Mouse (Mus musculus) stomach, postnatal 0 days (tissue): ENCODE measurements around the gene Dapk3.

ENCODE experiments used
- CTCF ChIP-seq: IDR thresholded peaks from 2 replicates; pipeline ENCODE4 v1.5.1; 2016; ENCODE audit warnings: antibody characterized with exemption, low read depth, mild to moderate bottlenecking, moderate library complexity
- EP300 ChIP-seq: optimal IDR thresholded peaks from 2 replicates; pipeline ENCODE3; 2016; ENCODE audit warnings: antibody characterized with exemption

- TF ChIP-seq CTCF (0 out of 2 replicates have a peak, but pooled peaks have one; percentile 4), EP300 (no peak)
Observed at GRCm38 (mm10) chr10:81198990-81199389, 16.2 kb downstream of the Dapk3 start.
